Mouse (Mus musculus) heart, postnatal 36 days (tissue): Measurements from ENCODE around the gene Cyp17a1. TPM values are rescaled to one million over a fixed set of nuclear protein-coding genes. Genes with fewer than 3 reads are reported as not detected.
A peak's percentile ranks its signal among the peaks of the same experiment; 100 is the strongest.

Source experiments
- DNase-seq, 2 experiments: peaks; one replicate each; pipeline ENCODE4 v3.0.0; 2021 to 2022
- intact Hi-C: fragments of 180-260 bp; cut with DNase I; formaldehyde crosslinking; loops from one replicate; pipeline ENCODE4 v1.15.1; 2025
- total RNA-seq, 2 experiments: library from RNA; stranded (reverse); gene quantifications; 2 replicates each; pipeline ENCODE4 v1.2.3; 2021

Cyp17a1 gene
- not detected for total RNA-seq

- no peak for DNase-seq
- intact Hi-C loops, result loop anchor here (5.0 kb wide), 1 partner anchor 319 kb away; no protein-coding TSS in a partner anchor
Measured at GRCm38 (mm10) chr19:46672766-46673418, at the start of gene Cyp17a1. Gene Cyp17a1 (minus strand): TSS chr19:46673172.

- intact Hi-C loops, result no loop called here
- DNase-seq, result no peak
Measured at GRCm38 (mm10) chr19:46718150-46718549, 45.2 kb upstream of the Cyp17a1 start.

GRCm38 (mm10) chr19:46715016-46715415, 42.0 kb upstream of the Cyp17a1 start:
- no peak for DNase-seq
- intact Hi-C loops, result no loop called here

GRCm38 (mm10) chr19:46714234-46714633, 41.3 kb upstream of the Cyp17a1 start:
- DNase-seq, result no peak
- intact Hi-C loops, result no loop called here

GRCm38 (mm10) chr19:46710614-46711013, 37.6 kb upstream of the Cyp17a1 start:
- no peak for DNase-seq
- intact Hi-C loops, result no loop called here

GRCm38 (mm10) chr19:46707296-46708151, 34.6 kb upstream of the Cyp17a1 start, which contains the start of gene As3mt:
Gene As3mt (plus strand): TSS chr19:46707458.
- intact Hi-C loops, result loop anchor here (2.0 kb wide), 1 partner anchor 17 kb away; no protein-coding TSS in a partner anchor
- peak; percentile 78 to 84 for DNase-seq

- peak in 1 of 2 experiments; percentile 13 for DNase-seq
- intact Hi-C loops, result loop anchor here (2.0 kb wide), 1 partner anchor 16 kb away; no protein-coding TSS in a partner anchor
Measured at GRCm38 (mm10) chr19:46706540-46707295, 33.7 kb upstream of the Cyp17a1 start.

- no peak for DNase-seq
- intact Hi-C loops, result loop anchor here (2.0 kb wide), 1 partner anchor 15 kb away; no protein-coding TSS in a partner anchor
Measured at GRCm38 (mm10) chr19:46705779-46706495, 33.0 kb upstream of the Cyp17a1 start.

- intact Hi-C loops, result no loop called here
- DNase-seq, result no peak
Measured at GRCm38 (mm10) chr19:46701156-46701555, 28.2 kb upstream of the Cyp17a1 start.

- peak in 1 of 2 experiments; percentile 6 for DNase-seq
- intact Hi-C loops, result no loop called here
Measured at GRCm38 (mm10) chr19:46699011-46699481, 26.1 kb upstream of the Cyp17a1 start.

GRCm38 (mm10) chr19:46697840-46698517, 25.0 kb upstream of the Cyp17a1 start:
- DNase-seq, result no peak
- intact Hi-C loops, result no loop called here

- intact Hi-C loops, result no loop called here
- no peak for DNase-seq
Measured at GRCm38 (mm10) chr19:46696943-46697342, 24.0 kb upstream of the Cyp17a1 start.

- intact Hi-C loops, result no loop called here
- DNase-seq, result no peak
Measured at GRCm38 (mm10) chr19:46696482-46696881, 23.5 kb upstream of the Cyp17a1 start.

GRCm38 (mm10) chr19:46693146-46693545, 20.2 kb upstream of the Cyp17a1 start:
- intact Hi-C loops, result no loop called here
- DNase-seq, result no peak

GRCm38 (mm10) chr19:46691078-46691477, 18.1 kb upstream of the Cyp17a1 start:
- intact Hi-C loops, result loop anchor here (2.0 kb wide), 1 partner anchor 16 kb away; the partner anchor contains the start of gene As3mt
- no peak for DNase-seq

- intact Hi-C loops, result loop anchor here (2.0 kb wide), 1 partner anchor 16 kb away; the partner anchor contains the start of gene As3mt
- no peak for DNase-seq
Measured at GRCm38 (mm10) chr19:46690387-46690786, 17.4 kb upstream of the Cyp17a1 start.

GRCm38 (mm10) chr19:46689460-46690372, 16.7 kb upstream of the Cyp17a1 start, which contains the start of gene Borcs7:
Gene Borcs7 (plus strand): TSS chr19:46689906.
- peak; percentile 89 to 93 for DNase-seq
- intact Hi-C loops, result loop anchor here (2.0 kb wide), 1 partner anchor 17 kb away; the partner anchor contains the start of gene As3mt
